Mouse (Mus musculus) kidney, adult 11 months (tissue): ENCODE data around the gene Rngtt.
A peak's percentile ranks its signal among the peaks of the same experiment; 100 is the strongest.
"Not testable (repeated sequence)": the region's sequence is repeated elsewhere in the genome, so short reads cannot be mapped to it uniquely, and the experiment has no call there.

Source experiments
- DNase-seq: peaks from one replicate; pipeline ENCODE4 v3.0.0; 2022

The Rngtt gene

GRCm38 (mm10) chr4:33314150-33314549 lies 4.0 kb downstream of the Rngtt start:
- not testable (repeated sequence) for DNase-seq

- no peak for DNase-seq
Observed at GRCm38 (mm10) chr4:33315840-33316239, 5.7 kb downstream of the Rngtt start.

- no peak for DNase-seq
Observed at GRCm38 (mm10) chr4:33331147-33331546, 21.0 kb downstream of the Rngtt start.

GRCm38 (mm10) chr4:33332956-33333455 lies 22.9 kb downstream of the Rngtt start:
- DNase-seq: no peak

GRCm38 (mm10) chr4:33337999-33338398 lies 27.9 kb downstream of the Rngtt start:
- DNase-seq: no peak

- no peak for DNase-seq
Observed at GRCm38 (mm10) chr4:33342877-33343731, 33.0 kb downstream of the Rngtt start.

- no peak for DNase-seq
Observed at GRCm38 (mm10) chr4:33343732-33344057, 33.6 kb downstream of the Rngtt start.

GRCm38 (mm10) chr4:33363451-33363850 lies 53.3 kb downstream of the Rngtt start:
- DNase-seq: no peak

GRCm38 (mm10) chr4:33374916-33375315 lies 64.8 kb downstream of the Rngtt start:
- no peak for DNase-seq

GRCm38 (mm10) chr4:33377642-33378041 lies 67.5 kb downstream of the Rngtt start:
- no peak for DNase-seq

- no peak for DNase-seq
Observed at GRCm38 (mm10) chr4:33378894-33379293, 68.8 kb downstream of the Rngtt start.

- no peak for DNase-seq
Observed at GRCm38 (mm10) chr4:33388899-33389298, 78.8 kb downstream of the Rngtt start.

GRCm38 (mm10) chr4:33390660-33391059 lies 80.5 kb downstream of the Rngtt start:
- no peak for DNase-seq

GRCm38 (mm10) chr4:33393437-33393836 lies 83.3 kb downstream of the Rngtt start:
- DNase-seq: no peak

- peak; percentile 60 for DNase-seq
Observed at GRCm38 (mm10) chr4:33396222-33397176, 86.4 kb downstream of the Rngtt start.

- no peak for DNase-seq
Observed at GRCm38 (mm10) chr4:33405723-33406293, 95.7 kb downstream of the Rngtt start.

- no peak for DNase-seq
Observed at GRCm38 (mm10) chr4:33413791-33414190, 103.7 kb downstream of the Rngtt start.

- no peak for DNase-seq
Observed at GRCm38 (mm10) chr4:33414781-33415180, 104.7 kb downstream of the Rngtt start.

- no peak for DNase-seq
Observed at GRCm38 (mm10) chr4:33417391-33417790, 107.3 kb downstream of the Rngtt start.

- DNase-seq: no peak
Observed at GRCm38 (mm10) chr4:33419644-33420043, 109.5 kb downstream of the Rngtt start.

GRCm38 (mm10) chr4:33428856-33429255 lies 118.7 kb downstream of the Rngtt start:
- DNase-seq: no peak

- DNase-seq: no peak
Observed at GRCm38 (mm10) chr4:33441864-33442263, 131.8 kb downstream of the Rngtt start.

GRCm38 (mm10) chr4:33446265-33446664 lies 136.2 kb downstream of the Rngtt start:
- DNase-seq: no peak
